Mouse (Mus musculus): ENCODE measurements around the gene Soga1.

DNA sequence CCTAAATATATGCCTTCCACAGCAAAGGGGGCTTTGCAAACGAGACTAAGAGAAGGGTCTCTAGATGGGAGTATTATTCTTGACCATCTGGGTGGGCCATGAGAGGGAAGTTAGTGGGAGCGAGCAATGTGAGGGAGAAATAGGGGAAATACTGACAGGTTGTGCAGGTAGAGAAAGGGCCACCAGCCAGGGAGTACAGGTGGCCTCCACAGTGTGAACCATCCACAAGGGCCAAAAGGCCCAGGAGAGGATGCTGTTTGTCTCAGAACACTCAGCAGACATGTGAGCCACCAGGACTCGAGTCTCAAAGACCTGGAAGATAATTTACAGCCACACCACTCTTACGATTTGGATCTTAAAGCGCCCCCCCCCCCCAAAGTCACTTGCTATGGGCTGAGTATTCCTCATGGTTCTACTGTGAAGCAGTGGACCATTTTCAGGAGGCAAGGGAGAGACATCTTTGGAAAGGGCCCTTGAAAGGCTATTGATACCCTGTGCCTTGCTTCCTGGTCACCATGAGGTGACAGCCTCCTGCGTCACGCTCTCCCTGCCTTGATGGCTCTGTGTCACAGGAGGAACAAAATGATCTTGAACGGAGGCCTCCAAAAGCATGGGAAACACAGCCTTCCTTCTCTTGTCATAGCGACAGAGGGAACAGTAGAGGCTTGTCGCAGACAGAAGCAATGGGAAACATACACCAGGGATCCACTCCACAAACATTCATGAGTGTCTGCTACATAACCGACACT is 18.3 kb downstream of the Soga1 start:
- no peak for TF ChIP-seq CTCF (IDR thresholded peaks at IDR 0.05; ENCODE audit: low read depth)
- no peak for TF ChIP-seq EP300 (optimal IDR thresholded peaks at IDR 0.05)

Data from stomach, postnatal 0 days (tissue).